Mouse (Mus musculus) brain, adult 10 weeks (tissue): ENCODE results near the gene Alkbh6. TPM values are rescaled to one million over a fixed set of nuclear protein-coding genes. Genes with fewer than 3 reads are reported as not detected.

Experiments
- polyA plus RNA-seq: library from polyadenylated mRNA; stranded (reverse); fragments of 350-450 nt; fragmentation: Illumina TruSeq; extraction: RNeasy Lipid Tissue Mini Kit (QIAGEN cat#74804); gene quantifications from one replicate; pipeline ENCODE4 v1.2.3, GENCODE M21; 2015; ENCODE audit warnings: low read depth, low replicate concordance

The Alkbh6 gene
- 87.8 TPM for polyA plus RNA-seq

GRCm38 (mm10) chr7:30308076-30309005, at the start of gene Alkbh6:
TSS of gene Alkbh6 (plus strand) at chr7:30308717.

GRCm38 (mm10) chr7:30279951-30280669, 28.4 kb upstream of the Alkbh6 start, which contains the start of the genes Thap8 and Wdr62:
TSS of gene Thap8 (plus strand) at chr7:30280094.
TSS of gene Wdr62 (minus strand) at chr7:30280419.

GRCm38 (mm10) chr7:30291215-30292131, 17.0 kb upstream of the Alkbh6 start, which contains the start of gene Clip3:
TSS of gene Clip3 (plus strand) at chr7:30291728.

GRCm38 (mm10) chr7:30314721-30315155, 6.2 kb downstream of the Alkbh6 start, which contains the start of gene Syne4:
TSS of gene Syne4 (plus strand) at chr7:30314807.

GRCm38 (mm10) chr7:30321539-30322284, 13.2 kb downstream of the Alkbh6 start, which contains the start of gene E130208F15Rik:
TSS of gene E130208F15Rik (plus strand) at chr7:30321740.

GRCm38 (mm10) chr7:30323795-30324194, 15.3 kb downstream of the Alkbh6 start, which contains the start of gene Sdhaf1:
TSS of gene Sdhaf1 (minus strand) at chr7:30323895.

GRCm38 (mm10) chr7:30362652-30363343, 54.3 kb downstream of the Alkbh6 start, which contains the start of gene Lrfn3:
TSS of gene Lrfn3 (minus strand) at chr7:30362772.

Other genes with a start within 250 kb of the Alkbh6 start
- gene Zfp82, start 235.8 kb upstream of the Alkbh6 start, polyA plus RNA-seq, result 5.0 TPM
- gene Gm26920, start 218.3 kb upstream of the Alkbh6 start, polyA plus RNA-seq, result 0.83 TPM
- 7.6 TPM for gene Zfp566, start 218.2 kb upstream of the Alkbh6 start, polyA plus RNA-seq
- 67.4 TPM for gene Zfp260, start 213.9 kb upstream of the Alkbh6 start, polyA plus RNA-seq
- gene Zfp382, start 186.8 kb upstream of the Alkbh6 start, polyA plus RNA-seq, result 13.2 TPM
- 38.1 TPM for gene Zfp146, start 139.0 kb upstream of the Alkbh6 start, polyA plus RNA-seq
- 10.0 TPM for gene Cox7a1, start 124.6 kb upstream of the Alkbh6 start, polyA plus RNA-seq
- gene Capns1, start 109.9 kb upstream of the Alkbh6 start, polyA plus RNA-seq, result 226 TPM
- gene Polr2i, start 76.8 kb upstream of the Alkbh6 start, polyA plus RNA-seq, result 79.0 TPM
- 168 TPM for gene Tbcb, start 76.4 kb upstream of the Alkbh6 start, polyA plus RNA-seq
- gene Ovol3, start 73.0 kb upstream of the Alkbh6 start, polyA plus RNA-seq, result not detected
- gene Thap8, start 28.6 kb upstream of the Alkbh6 start, polyA plus RNA-seq, result not detected
- gene Wdr62, start 28.3 kb upstream of the Alkbh6 start, polyA plus RNA-seq, result 1.8 TPM
- 504 TPM for gene Clip3, start 17.0 kb upstream of the Alkbh6 start, polyA plus RNA-seq
- 9.7 TPM for gene Syne4, start 6.1 kb downstream of the Alkbh6 start, polyA plus RNA-seq
- gene E130208F15Rik, start 13.0 kb downstream of the Alkbh6 start, polyA plus RNA-seq, result 0.43 TPM
- 11.2 TPM for gene Sdhaf1, start 15.2 kb downstream of the Alkbh6 start, polyA plus RNA-seq
- gene Lrfn3, start 54.1 kb downstream of the Alkbh6 start, polyA plus RNA-seq, result 13.9 TPM
- 90.8 TPM for gene Tyrobp, start 105.0 kb downstream of the Alkbh6 start, polyA plus RNA-seq
- 1.6 TPM for gene Hcst, start 111.1 kb downstream of the Alkbh6 start, polyA plus RNA-seq
- gene Nfkbid, start 113.0 kb downstream of the Alkbh6 start, polyA plus RNA-seq, result 2.7 TPM
- gene Aplp1, start 136.8 kb downstream of the Alkbh6 start, polyA plus RNA-seq, result 972 TPM
- 9.7 TPM for gene Kirrel2, start 149.0 kb downstream of the Alkbh6 start, polyA plus RNA-seq
- 1.9 TPM for gene Nphs1, start 149.6 kb downstream of the Alkbh6 start, polyA plus RNA-seq
- not detected for gene Prodh2, start 184.9 kb downstream of the Alkbh6 start, polyA plus RNA-seq
- 95.4 TPM for gene Arhgap33, start 226.3 kb downstream of the Alkbh6 start, polyA plus RNA-seq
- gene Hspb6, start 243.5 kb downstream of the Alkbh6 start, polyA plus RNA-seq, result 7.9 TPM
- 4.5 TPM for gene Proser3, start 243.6 kb downstream of the Alkbh6 start, polyA plus RNA-seq